Mouse (Mus musculus): ENCODE results near the gene Arnt. TPM values are rescaled to one million over a fixed set of nuclear protein-coding genes. Genes with fewer than 3 reads are reported as not detected.

Arnt gene
- polyA plus RNA-seq, 1 experiment from 2014 or later, result 22.7 TPM

DNA sequence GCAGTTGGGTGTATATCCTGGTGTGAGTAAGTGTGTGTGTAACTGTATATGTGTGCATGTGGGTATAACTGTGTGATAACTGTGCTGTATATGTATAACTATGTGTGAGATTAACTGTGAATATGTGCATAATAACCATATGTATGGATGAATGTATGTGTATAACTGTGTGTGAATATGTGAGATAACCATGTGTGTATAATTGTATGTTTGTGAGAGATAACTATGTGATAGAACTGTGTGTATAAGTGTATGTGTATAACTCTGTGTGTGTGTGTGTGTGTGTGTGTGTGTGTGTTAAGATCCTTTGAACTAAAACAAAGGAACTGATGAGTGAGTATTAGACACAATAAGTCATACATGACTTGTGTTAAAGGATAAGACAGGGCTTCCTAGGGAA, 91.9 kb downstream of the Arnt start:
- Histone ChIP-seq H3K9me3 (ENCODE audit: low read length) (no peaks in the 10 kb centered on the region), H3K27ac (ENCODE audit: low read length) (no peak overlapping the region), H3K4me2 (replicated peaks; ENCODE audit: low read depth, low read length) (no peak overlapping the region), H3K4me1 (ENCODE audit: insufficient read depth, low read depth, low read length) (no peaks in the 10 kb centered on the region), H3K4me3 (ENCODE audit: low read depth, low read length) (no peak overlapping the region), H3K27me3 (replicated peaks; ENCODE audit: insufficient read depth, low read length) (no peaks in the 10 kb centered on the region), H3K9ac (replicated peaks; ENCODE audit: low read depth) (no peak overlapping the region), H3K36me3 (ENCODE audit: insufficient read depth, low read length) (no peaks in the 10 kb centered on the region)
- no peak for DNase-seq (ENCODE audit: low spot score)
- no peak for ATAC-seq
- TF ChIP-seq EP300 (IDR thresholded peaks at IDR 0.05), result no peak
- TF ChIP-seq CTCF (IDR thresholded peaks at IDR 0.05), result no peak

DNA sequence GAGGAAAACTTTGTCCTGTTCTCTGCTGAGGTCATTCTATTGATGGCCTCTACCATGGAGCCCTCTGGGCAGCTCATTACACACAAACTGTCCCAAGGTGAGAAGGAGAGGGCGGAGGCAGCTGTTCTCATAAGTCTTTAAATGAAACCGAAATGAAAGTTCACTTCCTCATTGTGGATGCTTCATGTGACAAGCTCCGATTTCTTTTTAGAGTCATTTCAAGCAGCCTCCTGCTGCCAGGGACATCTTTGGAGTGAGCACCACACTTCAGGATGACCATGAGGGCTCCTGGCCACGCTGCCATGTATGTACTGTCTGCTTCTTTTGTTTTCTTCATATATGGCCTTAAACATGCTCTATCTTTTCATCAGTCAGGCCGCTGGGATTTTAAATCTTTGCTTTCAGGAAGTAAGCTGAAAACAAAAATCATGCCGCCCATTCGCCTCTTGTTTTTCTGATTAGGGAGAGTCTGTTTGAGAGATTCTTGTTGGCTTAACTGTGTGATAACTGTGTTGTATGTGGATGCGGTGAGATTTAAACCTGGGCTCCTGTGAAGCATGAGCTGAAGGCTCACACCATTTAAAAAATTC, 92.5 kb downstream of the Arnt start, which contains the start of gene Ctss:
TSS of gene Ctss (plus strand) at position 165 of the 590 bp plus-strand sequence.
- DNase-seq (ENCODE audit: low spot score), result peak; percentile 25
- TF ChIP-seq EP300 (IDR thresholded peaks at IDR 0.05), result no peak
- no peak for TF ChIP-seq CTCF (IDR thresholded peaks at IDR 0.05)
- no peaks in the 10 kb centered on the region for H3K9me3 ChIP-seq (ENCODE audit: low read length)

DNA sequence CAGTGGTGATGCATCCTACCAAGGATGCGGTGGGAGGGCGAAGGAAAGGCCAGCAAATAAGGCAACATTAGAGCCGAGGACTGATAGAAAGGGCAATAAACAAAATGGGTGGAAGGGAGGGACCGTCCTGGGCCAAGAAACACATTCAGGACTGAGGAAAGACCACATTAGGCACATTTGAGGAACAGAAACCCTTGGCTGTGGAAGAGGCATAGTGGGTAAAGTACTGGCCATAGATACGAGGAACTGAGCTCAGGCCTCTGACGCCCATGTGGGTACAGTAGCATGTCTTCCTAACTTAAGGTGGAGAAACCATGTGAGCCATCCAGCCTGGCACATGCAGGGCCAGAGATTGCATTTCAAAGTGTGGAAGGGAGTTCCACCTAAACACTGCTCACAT, 95.6 kb downstream of the Arnt start:
- H3K27me3 ChIP-seq (replicated peaks; ENCODE audit: insufficient read depth, low read length), result no peaks in the 10 kb centered on the region
- H3K4me1 ChIP-seq (ENCODE audit: insufficient read depth, low read depth, low read length), result no peaks in the 10 kb centered on the region
- H3K36me3 ChIP-seq (ENCODE audit: insufficient read depth, low read length), result no peaks in the 10 kb centered on the region
- H3K4me2 ChIP-seq (replicated peaks; ENCODE audit: low read depth, low read length), result no peak overlapping the region
- TF ChIP-seq CTCF (IDR thresholded peaks at IDR 0.05) (no peak), EP300 (IDR thresholded peaks at IDR 0.05) (no peak)
- no peaks in the 10 kb centered on the region for H3K9me3 ChIP-seq (ENCODE audit: low read length)
- no peak overlapping the region for H3K4me3 ChIP-seq (ENCODE audit: low read depth, low read length)
- 73% methylated on average over 6 of the region's 6 CpGs for WGBS
- no peak overlapping the region for H3K27ac ChIP-seq (ENCODE audit: low read length)
- no peak overlapping the region for H3K9ac ChIP-seq (replicated peaks; ENCODE audit: low read depth)
- ATAC-seq (no peak), DNase-seq (ENCODE audit: low spot score) (peak; percentile 15)

More for the DNA sequence above, 92.5 kb downstream of the Arnt start, which contains the start of gene Ctss:
- Histone ChIP-seq H3K27ac (ENCODE audit: low read length) (no peak within 1 kb of the TSS), H3K36me3 (ENCODE audit: insufficient read depth, low read length) (no peaks in the 10 kb centered on the region), H3K4me3 (ENCODE audit: low read depth, low read length) (no peak within 1 kb of the TSS; the same call in 1 of the 2 replicates), H3K4me1 (ENCODE audit: insufficient read depth, low read depth, low read length) (no peaks in the 10 kb centered on the region), H3K4me2 (replicated peaks; ENCODE audit: low read depth, low read length) (no peak within 1 kb of the TSS), H3K27me3 (replicated peaks; ENCODE audit: insufficient read depth, low read length) (no peaks in the 10 kb centered on the region), H3K9ac (replicated peaks; ENCODE audit: low read depth) (no peak within 1 kb of the TSS)
- 75% methylated on average over 8 of the region's 8 CpGs for WGBS
- ATAC-seq, result no peak

DNA sequence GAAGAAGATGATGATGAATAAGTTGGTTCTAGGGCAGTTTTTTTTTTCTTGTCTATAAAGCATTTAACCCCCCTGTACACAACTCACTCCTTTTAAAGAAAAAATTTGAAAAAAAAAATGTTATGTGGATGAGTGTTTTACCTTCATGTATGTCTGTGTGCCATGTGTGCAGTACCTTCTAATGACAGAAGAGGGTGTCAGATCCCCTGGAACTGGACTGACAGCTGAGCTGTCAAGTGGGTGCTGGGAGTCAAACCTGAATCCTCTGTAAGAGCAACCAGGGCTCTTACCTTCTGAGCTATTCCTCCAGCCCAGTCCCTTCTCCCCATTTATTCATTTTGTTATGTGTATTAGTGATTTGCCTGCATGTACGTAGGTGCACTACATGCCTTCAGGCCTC, 96.8 kb downstream of the Arnt start:
- ATAC-seq (no peak), DNase-seq (ENCODE audit: low spot score) (no peak)
- Histone ChIP-seq H3K4me2 (replicated peaks; ENCODE audit: low read depth, low read length) (no peak overlapping the region), H3K36me3 (ENCODE audit: insufficient read depth, low read length) (no peaks in the 10 kb centered on the region), H3K9me3 (ENCODE audit: low read length) (no peaks in the 10 kb centered on the region), H3K4me1 (ENCODE audit: insufficient read depth, low read depth, low read length) (no peaks in the 10 kb centered on the region), H3K4me3 (ENCODE audit: low read depth, low read length) (no peak overlapping the region), H3K27ac (ENCODE audit: low read length) (no peak overlapping the region), H3K9ac (replicated peaks; ENCODE audit: low read depth) (no peak overlapping the region), H3K27me3 (replicated peaks; ENCODE audit: insufficient read depth, low read length) (no peaks in the 10 kb centered on the region)
- 92% methylated on average over 1 of the region's 1 CpGs for WGBS
- TF ChIP-seq EP300 (IDR thresholded peaks at IDR 0.05) (no peak), CTCF (IDR thresholded peaks at IDR 0.05) (no peak)

DNA sequence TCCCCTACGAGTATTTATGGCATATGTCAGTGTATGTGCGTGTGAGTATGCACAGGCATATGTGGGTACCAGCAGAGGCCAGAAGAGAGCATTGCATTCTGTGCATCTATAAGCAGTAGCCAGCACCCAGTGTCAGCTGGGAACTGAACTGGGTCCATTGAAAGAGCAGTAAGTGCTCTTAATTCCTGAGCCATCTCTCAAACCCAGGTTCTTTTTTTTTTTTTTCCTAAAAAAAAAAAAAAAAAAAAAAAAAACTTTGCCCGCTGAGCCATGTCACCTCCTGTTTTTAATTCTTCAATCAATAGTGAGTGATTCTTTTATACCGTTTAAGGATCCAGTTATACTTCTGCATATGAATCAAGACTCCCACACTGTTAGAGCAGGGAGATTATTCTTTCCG, 99.2 kb downstream of the Arnt start:
- DNase-seq (ENCODE audit: low spot score) (no peak), ATAC-seq (no peak)
- H3K4me1 ChIP-seq (ENCODE audit: insufficient read depth, low read depth, low read length), result no peaks in the 10 kb centered on the region
- H3K27ac ChIP-seq (ENCODE audit: low read length), result no peak overlapping the region
- no peak overlapping the region for H3K9ac ChIP-seq (replicated peaks; ENCODE audit: low read depth)
- no peak for TF ChIP-seq EP300 (IDR thresholded peaks at IDR 0.05)
- TF ChIP-seq CTCF (IDR thresholded peaks at IDR 0.05), result no peak
- H3K27me3 ChIP-seq (replicated peaks; ENCODE audit: insufficient read depth, low read length), result no peaks in the 10 kb centered on the region
- 82% methylated on average over 5 of the region's 5 CpGs for WGBS
- H3K4me2 ChIP-seq (replicated peaks; ENCODE audit: low read depth, low read length), result no peak overlapping the region
- no peaks in the 10 kb centered on the region for H3K36me3 ChIP-seq (ENCODE audit: insufficient read depth, low read length)
- no peaks in the 10 kb centered on the region for H3K9me3 ChIP-seq (ENCODE audit: low read length)
- H3K4me3 ChIP-seq (ENCODE audit: low read depth, low read length), result no peak overlapping the region

DNA sequence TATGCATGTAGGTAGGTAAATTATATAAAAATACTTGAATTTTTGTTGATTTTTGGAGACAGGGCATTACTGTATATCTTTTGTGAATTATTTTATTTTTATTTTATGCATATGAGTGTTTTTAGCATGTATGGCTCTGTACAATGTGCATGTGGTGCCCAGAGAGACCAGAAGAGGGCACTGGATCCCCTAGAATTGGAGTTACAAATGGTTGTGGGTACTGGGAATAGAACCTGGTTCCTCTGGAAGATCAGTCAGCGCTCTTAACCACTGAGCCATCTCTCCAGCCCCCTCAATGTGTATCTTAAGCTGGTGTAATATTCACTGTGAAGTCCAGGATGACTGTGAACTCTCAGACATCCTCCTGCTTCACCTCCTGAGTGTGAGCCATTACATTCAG, 100.7 kb downstream of the Arnt start:
- H3K4me2 ChIP-seq (replicated peaks; ENCODE audit: low read depth, low read length), result no peak overlapping the region
- H3K27me3 ChIP-seq (replicated peaks; ENCODE audit: insufficient read depth, low read length), result no peaks in the 10 kb centered on the region
- no peak for DNase-seq (ENCODE audit: low spot score)
- no peak overlapping the region for H3K4me3 ChIP-seq (ENCODE audit: low read depth, low read length)
- H3K4me1 ChIP-seq (ENCODE audit: insufficient read depth, low read depth, low read length), result no peaks in the 10 kb centered on the region
- TF ChIP-seq EP300 (IDR thresholded peaks at IDR 0.05) (no peak), CTCF (IDR thresholded peaks at IDR 0.05) (peak; percentile 3; the same call in 1 of the 2 replicates)
- no peak for ATAC-seq
- H3K9me3 ChIP-seq (ENCODE audit: low read length), result no peaks in the 10 kb centered on the region
- no peak overlapping the region for H3K27ac ChIP-seq (ENCODE audit: low read length)
- no peak overlapping the region for H3K9ac ChIP-seq (replicated peaks; ENCODE audit: low read depth)
- no peaks in the 10 kb centered on the region for H3K36me3 ChIP-seq (ENCODE audit: insufficient read depth, low read length)
- WGBS, result 59% methylated on average over 1 of the region's 1 CpGs

DNA sequence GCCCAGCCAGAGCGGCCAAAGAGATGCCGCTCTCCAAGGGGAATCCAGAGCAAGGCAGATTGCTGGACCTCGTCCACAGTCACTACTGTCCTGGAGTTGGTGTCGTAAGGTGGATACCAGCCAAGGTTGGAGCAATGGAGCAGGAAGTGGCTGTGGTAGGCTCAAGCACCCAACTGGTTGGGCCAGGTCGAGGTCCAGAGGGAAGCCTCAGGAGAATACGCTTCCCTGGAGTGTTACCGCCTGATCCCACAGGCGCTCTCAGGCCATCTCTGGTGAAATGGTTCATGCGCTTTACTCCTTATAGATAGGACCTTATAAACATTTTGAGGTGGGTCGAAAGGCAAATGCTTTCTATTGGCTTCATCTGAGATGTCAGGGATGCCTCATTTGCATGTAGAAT, 104.7 kb downstream of the Arnt start:
- Histone ChIP-seq H3K4me3 (ENCODE audit: low read depth, low read length) (no peak overlapping the region), H3K4me1 (ENCODE audit: insufficient read depth, low read depth, low read length) (no peaks in the 10 kb centered on the region), H3K27me3 (replicated peaks; ENCODE audit: insufficient read depth, low read length) (no peaks in the 10 kb centered on the region), H3K9me3 (ENCODE audit: low read length) (no peaks in the 10 kb centered on the region), H3K4me2 (replicated peaks; ENCODE audit: low read depth, low read length) (no peak overlapping the region), H3K9ac (replicated peaks; ENCODE audit: low read depth) (no peak overlapping the region), H3K27ac (ENCODE audit: low read length) (no peak overlapping the region), H3K36me3 (ENCODE audit: insufficient read depth, low read length) (no peaks in the 10 kb centered on the region)
- no peak for TF ChIP-seq CTCF (IDR thresholded peaks at IDR 0.05)
- TF ChIP-seq EP300 (IDR thresholded peaks at IDR 0.05), result no peak
- WGBS, result 77% methylated on average over 10 of the region's 10 CpGs
- ATAC-seq (no peak), DNase-seq (ENCODE audit: low spot score) (no peak)
